Mouse (Mus musculus) kidney, adult 9 months (tissue): ENCODE results near the gene BC030499.

Experiments
- DNase-seq: peaks from one replicate; pipeline ENCODE4 v3.0.0; 2022

The BC030499 gene

GRCm38 (mm10) chr11:78310861-78311511 is 20.3 kb downstream of the BC030499 start:
- no peak for DNase-seq

- DNase-seq: no peak
Observed at GRCm38 (mm10) chr11:78313662-78314061, 23.0 kb downstream of the BC030499 start.

- DNase-seq: no peak
Observed at GRCm38 (mm10) chr11:78318411-78318810, 27.8 kb downstream of the BC030499 start.

- no peak for DNase-seq
Observed at GRCm38 (mm10) chr11:78322076-78322831, 31.6 kb downstream of the BC030499 start.

GRCm38 (mm10) chr11:78322860-78323259 is 32.2 kb downstream of the BC030499 start, which contains the start of gene Aldoc:
TSS of gene Aldoc (plus strand) at chr11:78322968.
- DNase-seq: peak; percentile 95

- DNase-seq: no peak
Observed at GRCm38 (mm10) chr11:78324000-78324785, 33.6 kb downstream of the BC030499 start.

- no peak for DNase-seq
Observed at GRCm38 (mm10) chr11:78324965-78325364, 34.3 kb downstream of the BC030499 start.

GRCm38 (mm10) chr11:78327215-78327614 is 36.6 kb downstream of the BC030499 start:
- no peak for DNase-seq

GRCm38 (mm10) chr11:78327634-78328511 is 37.2 kb downstream of the BC030499 start, which contains the start of gene Pigs:
TSS of gene Pigs (plus strand) at chr11:78328415.
- peak; percentile 98 for DNase-seq

- no peak for DNase-seq
Observed at GRCm38 (mm10) chr11:78328512-78329056, 37.9 kb downstream of the BC030499 start.

GRCm38 (mm10) chr11:78332676-78333075 is 42.0 kb downstream of the BC030499 start:
- no peak for DNase-seq

- DNase-seq: no peak
Observed at GRCm38 (mm10) chr11:78333992-78334391, 43.4 kb downstream of the BC030499 start.

GRCm38 (mm10) chr11:78337040-78337439 is 46.4 kb downstream of the BC030499 start:
- DNase-seq: no peak

GRCm38 (mm10) chr11:78341702-78342101 is 51.1 kb downstream of the BC030499 start:
- no peak for DNase-seq

- DNase-seq: peak; percentile 77
Observed at GRCm38 (mm10) chr11:78343381-78344327, 53.0 kb downstream of the BC030499 start, which contains the start of gene Unc119. TSS of gene Unc119 (plus strand) at chr11:78343482.

- no peak for DNase-seq
Observed at GRCm38 (mm10) chr11:78344328-78344889, 53.8 kb downstream of the BC030499 start.

GRCm38 (mm10) chr11:78344890-78345715 is 54.5 kb downstream of the BC030499 start:
- peak; percentile 44 for DNase-seq

GRCm38 (mm10) chr11:78345801-78346200 is 55.2 kb downstream of the BC030499 start:
- DNase-seq: no peak
